Mouse (Mus musculus) lung, adult 18-20 months (tissue): Measurements from ENCODE around the gene Gm14085.

Experiments used
- DNase-seq, 2 experiments: peaks; one replicate each; pipeline ENCODE4 v3.0.0; 2022; ENCODE audit warnings: mixed read lengths in 2 of 2

Gene Gm14085

GRCm38 (mm10) chr2:122562251-122562650, 77.5 kb downstream of the Gm14085 start:
- no peak for DNase-seq

GRCm38 (mm10) chr2:122569439-122569838, 84.7 kb downstream of the Gm14085 start:
- peak; percentile 37 to 46 for DNase-seq

- DNase-seq, result no peak
Observed at GRCm38 (mm10) chr2:122570430-122570829, 85.7 kb downstream of the Gm14085 start.

- DNase-seq, result no peak
Observed at GRCm38 (mm10) chr2:122571326-122571725, 86.6 kb downstream of the Gm14085 start.

GRCm38 (mm10) chr2:122572438-122572837, 87.7 kb downstream of the Gm14085 start:
- DNase-seq, result no peak

- DNase-seq, result no peak
Observed at GRCm38 (mm10) chr2:122575470-122575869, 90.7 kb downstream of the Gm14085 start.

- DNase-seq, result no peak
Observed at GRCm38 (mm10) chr2:122576295-122576694, 91.6 kb downstream of the Gm14085 start.

- DNase-seq, result no peak
Observed at GRCm38 (mm10) chr2:122577316-122577715, 92.6 kb downstream of the Gm14085 start.
